Mouse (Mus musculus) myocyte (in vitro differentiated cells): ENCODE results near the gene Tifa. TPM values are rescaled to one million over a fixed set of nuclear protein-coding genes. Genes with fewer than 3 reads are reported as not detected.

Experiments used
- H3K27me3 ChIP-seq: one replicate; pipeline ENCODE4 v1.6.1; 2011; ENCODE audit not compliant: control insufficient read depth, insufficient read depth, insufficient read length
- H3K36me3 ChIP-seq: one replicate; pipeline ENCODE4 v1.6.1; 2011; ENCODE audit not compliant: control insufficient read depth, insufficient read depth
- H3K4me2 ChIP-seq: one replicate; pipeline ENCODE4 v1.6.1; 2011; ENCODE audit warnings: low read depth, control low read depth
- H3K4me3 ChIP-seq: one replicate; pipeline ENCODE4 v1.5.1; 2011; ENCODE audit warnings: mild to moderate bottlenecking, control low read depth, moderate library complexity
- H3K79me2 ChIP-seq: one replicate; pipeline ENCODE4 v1.6.1; 2011; ENCODE audit not compliant: control insufficient read depth, insufficient read depth
- H3ac ChIP-seq: one replicate; pipeline ENCODE4 v1.6.1; 2011; ENCODE audit not compliant: control insufficient read depth, insufficient read length
- CEBPB ChIP-seq: IDR thresholded peaks from 2 replicates; pipeline ENCODE4 v1.6.1; 2011; ENCODE audit warnings: mild to moderate bottlenecking, moderate library complexity; ENCODE audit not compliant: poor library complexity, insufficient read depth, severe bottlenecking
- E2F4 ChIP-seq: IDR thresholded peaks from one replicate; pipeline ENCODE4 v1.6.1; 2011; ENCODE audit warnings: mild to moderate bottlenecking, control low read depth, moderate library complexity; ENCODE audit not compliant: insufficient read depth
- MAX ChIP-seq: IDR thresholded peaks from one replicate; pipeline ENCODE4 v1.6.1; 2011; ENCODE audit warnings: low read depth, mild to moderate bottlenecking, control low read depth
- MYOD1 ChIP-seq, 3 experiments: IDR thresholded peaks; one replicate each; pipeline ENCODE4 v1.6.1; 2011; ENCODE audit warnings: control low read depth in 2 of 3, low read depth in 2 of 3, mild to moderate bottlenecking in 2 of 3, moderate library complexity in 1 of 3; ENCODE audit not compliant: insufficient read length in 2 of 3, control insufficient read depth in 1 of 3
- MYOG ChIP-seq, 3 experiments: IDR thresholded peaks; one replicate each; pipeline ENCODE4 v1.6.1; 2011; ENCODE audit warnings: control low read depth in 2 of 3, low read depth in 2 of 3, mild to moderate bottlenecking in 2 of 3; ENCODE audit not compliant: insufficient read length in 2 of 3, control insufficient read depth in 1 of 3, insufficient read depth in 1 of 3
- POLR2A ChIP-seq: IDR thresholded peaks from one replicate; pipeline ENCODE4 v1.6.1; 2011; ENCODE audit warnings: low read depth, mild to moderate bottlenecking, control low read depth, moderate library complexity; ENCODE audit not compliant: insufficient read length
- POLR2AphosphoS2 ChIP-seq: IDR thresholded peaks from one replicate; pipeline ENCODE4 v1.6.1; 2011; ENCODE audit warnings: low read depth, control low read depth; ENCODE audit not compliant: insufficient read length
- REST ChIP-seq: IDR thresholded peaks from one replicate; pipeline ENCODE4 v1.6.1; 2011; ENCODE audit warnings: mild to moderate bottlenecking, control low read depth, moderate library complexity; ENCODE audit not compliant: insufficient read depth, insufficient read length
- SRF ChIP-seq: IDR thresholded peaks from one replicate; pipeline ENCODE4 v1.6.1; 2011; ENCODE audit warnings: low read depth; ENCODE audit not compliant: control insufficient read depth, insufficient read length
- TCF12 ChIP-seq: IDR thresholded peaks from one replicate; pipeline ENCODE4 v1.6.1; 2011; ENCODE audit warnings: mild to moderate bottlenecking, control low read depth; ENCODE audit not compliant: poor library complexity, insufficient read depth, severe bottlenecking
- TCF3 ChIP-seq: IDR thresholded peaks from one replicate; pipeline ENCODE4 v1.6.1; 2011; ENCODE audit warnings: low read depth, control low read depth; ENCODE audit not compliant: insufficient read length
- USF1 ChIP-seq: IDR thresholded peaks from one replicate; pipeline ENCODE4 v1.6.1; 2011; ENCODE audit warnings: low read depth, mild to moderate bottlenecking, control low read depth, moderate library complexity
- polyA plus RNA-seq: library from polyadenylated mRNA; unstranded; fragments of >200 nt; fragmentation: generic; extraction: Trizol; gene quantifications from one replicate; pipeline ENCODE4 v1.2.1, GENCODE M21; 2012; ENCODE audit warnings: missing spikeins

The Tifa gene
- polyA plus RNA-seq, 1 experiment, result 0.85 TPM

DNA sequence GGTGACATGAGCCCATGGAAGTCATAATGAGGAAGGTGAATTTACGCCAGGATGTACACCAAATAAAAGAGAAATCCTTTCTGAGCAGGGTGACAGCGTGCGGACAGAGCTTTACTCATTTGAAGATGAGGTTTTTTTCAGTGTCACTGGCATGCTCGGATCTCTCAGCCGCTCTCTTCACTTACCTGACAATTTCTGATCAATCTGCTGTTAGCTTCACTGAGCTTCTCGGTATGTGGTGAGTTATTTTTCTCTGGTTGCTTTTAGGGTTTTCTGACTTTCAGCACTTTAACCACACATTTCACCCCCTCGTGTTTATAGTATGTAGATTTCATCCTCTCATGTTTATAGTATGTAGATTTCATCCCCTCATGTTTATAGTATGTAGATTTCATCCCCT is 85.5 kb downstream of the Tifa start:
- Histone ChIP-seq H3K4me2 (no peak overlapping the region), H3K79me2 (no peaks in the 10 kb centered on the region), H3K27me3 (no peaks in the 10 kb centered on the region), H3ac (no peak overlapping the region), H3K4me3 (no peak overlapping the region), H3K36me3 (no peaks in the 10 kb centered on the region)
- no peak for TF ChIP-seq TCF12
- TF ChIP-seq MYOD1 (IDR thresholded peaks at IDR 0.05; ENCODE audit: control insufficient read depth in 1 of 3, insufficient read length in 2 of 3, low read depth in 2 of 3), result no peak
- no peak for TF ChIP-seq USF1
- no peak for TF ChIP-seq POLR2A
- no peak for TF ChIP-seq CEBPB
- no peak for TF ChIP-seq E2F4
- TF ChIP-seq REST, result no peak
- TF ChIP-seq POLR2AphosphoS2, result no peak
- TF ChIP-seq MAX, result no peak

DNA sequence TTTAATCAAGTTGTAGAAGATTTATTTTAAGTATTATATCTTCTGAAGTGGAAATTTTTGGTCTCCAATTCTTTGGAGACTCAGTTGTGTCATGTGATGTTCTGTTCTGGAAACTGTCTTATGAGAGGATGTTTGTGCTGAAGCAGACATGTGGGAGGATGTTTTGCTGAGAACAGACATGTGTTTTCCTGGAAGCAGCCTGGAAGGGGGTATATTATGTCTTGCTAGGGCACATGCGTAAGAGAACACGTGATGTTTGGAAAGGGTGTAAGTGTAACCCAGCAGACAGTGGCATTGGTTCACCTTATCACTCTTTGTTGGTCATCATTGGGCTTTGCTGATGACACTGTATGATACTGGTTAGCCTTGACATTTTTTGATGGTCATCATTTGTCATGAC is 85.9 kb downstream of the Tifa start:
- H3K4me3 ChIP-seq, result no peak overlapping the region
- no peaks in the 10 kb centered on the region for H3K79me2 ChIP-seq
- H3K36me3 ChIP-seq, result no peaks in the 10 kb centered on the region
- no peak overlapping the region for H3K4me2 ChIP-seq
- no peak overlapping the region for H3ac ChIP-seq
- H3K27me3 ChIP-seq, result no peaks in the 10 kb centered on the region
- TF ChIP-seq REST (no peak), USF1 (no peak), MAX (no peak), CEBPB (no peak), SRF (no peak), TCF12 (no peak), POLR2AphosphoS2 (no peak), POLR2A (no peak), TCF3 (no peak), MYOD1 (IDR thresholded peaks at IDR 0.05; ENCODE audit: control insufficient read depth in 1 of 3, insufficient read length in 2 of 3, low read depth in 2 of 3) (no peak), MYOG (IDR thresholded peaks at IDR 0.05; ENCODE audit: control insufficient read depth in 1 of 3, insufficient read depth in 1 of 3, insufficient read length in 2 of 3, low read depth in 2 of 3) (no peak)

DNA sequence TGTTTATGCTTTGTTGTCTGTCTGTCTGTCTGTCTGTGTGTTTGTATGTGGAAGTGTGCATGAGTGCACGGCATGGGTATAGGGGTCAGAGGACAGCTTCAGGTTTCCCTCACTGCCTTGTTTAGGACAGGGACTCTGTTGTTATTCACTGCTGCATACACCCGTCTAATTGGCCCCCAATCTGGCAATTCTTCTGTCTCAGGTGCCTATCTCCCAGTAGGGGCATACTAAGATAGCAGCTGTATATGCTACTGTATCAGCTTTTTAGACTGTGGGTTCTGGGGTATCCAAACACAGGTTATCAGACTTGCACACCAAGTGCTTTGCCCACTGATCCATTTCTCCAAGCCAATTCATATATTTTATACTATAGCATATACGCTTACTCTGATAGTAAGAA is 90.4 kb downstream of the Tifa start:
- Histone ChIP-seq H3K4me3 (no peak overlapping the region), H3K4me2 (no peak overlapping the region), H3K79me2 (no peaks in the 10 kb centered on the region), H3ac (no peak overlapping the region), H3K27me3 (no peaks in the 10 kb centered on the region), H3K36me3 (no peaks in the 10 kb centered on the region)
- TF ChIP-seq USF1, result no peak
- TF ChIP-seq POLR2AphosphoS2, result no peak
- TF ChIP-seq TCF3, result no peak
- no peak for TF ChIP-seq MAX
- no peak for TF ChIP-seq SRF

DNA sequence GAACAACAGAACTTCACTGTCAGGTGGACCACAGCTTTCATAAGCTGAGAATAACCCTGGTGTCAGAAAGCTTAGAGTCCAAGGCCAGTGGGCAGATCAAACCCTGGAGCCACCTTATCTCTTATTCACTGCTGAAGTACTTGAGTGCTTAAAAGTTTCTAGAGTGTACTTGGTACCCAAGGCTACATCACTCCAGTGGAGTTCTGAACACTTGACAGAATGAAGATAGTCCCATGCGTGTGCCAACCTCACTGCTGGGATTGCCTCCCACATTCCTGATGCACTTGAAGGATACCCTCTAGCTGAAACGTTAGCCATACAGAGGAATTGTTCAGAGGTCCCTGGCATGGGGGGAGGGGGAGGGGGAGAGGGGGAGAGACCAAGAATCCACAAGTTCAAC is 92.1 kb downstream of the Tifa start:
- no peak overlapping the region for H3K4me2 ChIP-seq
- H3K79me2 ChIP-seq, result no peaks in the 10 kb centered on the region
- no peaks in the 10 kb centered on the region for H3K36me3 ChIP-seq
- TF ChIP-seq SRF, result no peak
- H3ac ChIP-seq, result no peak overlapping the region
- H3K27me3 ChIP-seq, result no peaks in the 10 kb centered on the region
- H3K4me3 ChIP-seq, result no peak overlapping the region

Other genes starting within 250 kb of the Tifa start
- gene Larp7, start 236.5 kb upstream of the Tifa start, polyA plus RNA-seq, result 10.9 TPM
- gene Zgrf1, start 236.3 kb upstream of the Tifa start, polyA plus RNA-seq, result 0.46 TPM
- gene Neurog2, start 156.7 kb upstream of the Tifa start, polyA plus RNA-seq, result not detected
- gene Alpk1, start 9.3 kb upstream of the Tifa start, polyA plus RNA-seq, result 1.8 TPM
- 8.3 TPM for gene Ap1ar, start 47.7 kb downstream of the Tifa start, polyA plus RNA-seq
- 3.6 TPM for gene Fam241a, start 106.5 kb downstream of the Tifa start, polyA plus RNA-seq